Mouse (Mus musculus) Muller cell, postnatal 12 days (primary cell): ENCODE results near the gene Thada.

Source experiments
- DNase-seq: peaks from one replicate; pipeline ENCODE4 v3.0.0-alpha.2; 2015; ENCODE audit errors: inconsistent ontology term

Gene Thada

DNA sequence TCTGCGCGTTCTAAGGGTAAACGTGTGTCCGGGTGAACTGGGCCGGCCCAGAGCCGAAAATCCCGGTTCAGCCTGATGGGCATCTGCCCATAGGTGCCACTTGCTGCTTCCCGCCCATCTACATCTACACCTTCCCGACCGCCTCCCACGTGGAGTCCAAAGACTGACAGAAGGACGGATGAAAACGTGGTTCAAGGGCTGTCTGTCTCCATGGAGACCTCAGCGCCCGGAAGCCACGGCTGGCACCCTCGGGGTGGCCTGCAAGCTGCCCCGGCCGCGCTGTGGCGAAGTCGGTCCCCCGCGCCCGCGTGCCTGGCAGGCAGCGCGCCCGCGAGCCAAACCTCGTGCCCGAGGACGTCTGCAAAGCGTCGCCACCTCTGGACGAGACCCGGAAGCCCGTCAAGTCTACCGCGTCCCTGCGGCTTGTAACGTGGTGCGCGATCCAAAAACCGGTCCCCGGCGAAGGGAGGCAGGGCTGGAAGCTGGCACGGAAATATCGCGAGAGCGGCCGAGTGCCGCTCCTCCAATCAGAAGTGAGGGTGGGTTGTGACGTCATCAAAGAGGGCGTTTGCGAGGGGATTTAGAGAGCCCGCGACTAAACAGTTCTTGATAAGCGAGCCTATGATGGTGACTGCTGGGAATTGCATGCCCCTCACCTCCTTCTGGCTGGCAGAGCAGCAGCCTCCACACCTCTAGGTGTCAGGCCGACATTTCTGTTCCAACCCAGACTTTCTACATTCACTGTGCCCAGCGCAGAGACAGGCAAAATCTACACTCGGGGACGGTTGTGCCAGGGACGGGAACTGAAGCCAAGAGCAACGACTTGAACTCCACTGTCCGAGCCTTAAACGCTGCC lies at the start of gene Thada:
TSS of gene Thada (minus strand) at position 453 of the 856 bp plus-strand sequence.
- peak; percentile 97 for DNase-seq

DNA sequence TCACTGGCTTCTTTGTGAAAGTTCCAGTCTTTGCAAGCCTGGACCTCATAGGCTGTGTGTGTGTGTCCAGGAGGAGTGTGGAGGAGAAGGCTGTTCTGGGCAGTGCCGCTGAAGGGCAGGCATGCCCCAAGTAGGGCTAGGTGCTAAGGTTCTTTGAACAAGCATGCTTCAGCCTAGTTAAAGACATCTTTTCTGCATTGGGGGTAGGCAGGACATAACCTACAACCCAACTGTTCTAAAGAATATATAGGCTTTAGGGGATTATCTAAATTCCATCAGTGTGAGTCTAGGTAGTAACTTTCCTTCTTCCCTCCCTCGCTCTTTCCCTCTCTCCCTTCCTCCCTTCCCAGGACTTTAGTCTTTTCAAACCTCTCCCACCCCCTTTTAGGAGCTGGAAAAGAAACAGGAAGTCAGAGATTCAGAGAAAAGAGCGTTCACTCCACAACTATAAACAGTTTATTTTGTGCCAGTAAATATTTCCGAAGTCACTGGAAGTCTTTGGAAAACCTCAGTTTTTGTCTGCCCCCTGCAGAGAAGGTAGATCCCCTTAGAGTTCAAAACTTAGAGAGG lies 46.6 kb upstream of the Thada start:
- no peak for DNase-seq

DNA sequence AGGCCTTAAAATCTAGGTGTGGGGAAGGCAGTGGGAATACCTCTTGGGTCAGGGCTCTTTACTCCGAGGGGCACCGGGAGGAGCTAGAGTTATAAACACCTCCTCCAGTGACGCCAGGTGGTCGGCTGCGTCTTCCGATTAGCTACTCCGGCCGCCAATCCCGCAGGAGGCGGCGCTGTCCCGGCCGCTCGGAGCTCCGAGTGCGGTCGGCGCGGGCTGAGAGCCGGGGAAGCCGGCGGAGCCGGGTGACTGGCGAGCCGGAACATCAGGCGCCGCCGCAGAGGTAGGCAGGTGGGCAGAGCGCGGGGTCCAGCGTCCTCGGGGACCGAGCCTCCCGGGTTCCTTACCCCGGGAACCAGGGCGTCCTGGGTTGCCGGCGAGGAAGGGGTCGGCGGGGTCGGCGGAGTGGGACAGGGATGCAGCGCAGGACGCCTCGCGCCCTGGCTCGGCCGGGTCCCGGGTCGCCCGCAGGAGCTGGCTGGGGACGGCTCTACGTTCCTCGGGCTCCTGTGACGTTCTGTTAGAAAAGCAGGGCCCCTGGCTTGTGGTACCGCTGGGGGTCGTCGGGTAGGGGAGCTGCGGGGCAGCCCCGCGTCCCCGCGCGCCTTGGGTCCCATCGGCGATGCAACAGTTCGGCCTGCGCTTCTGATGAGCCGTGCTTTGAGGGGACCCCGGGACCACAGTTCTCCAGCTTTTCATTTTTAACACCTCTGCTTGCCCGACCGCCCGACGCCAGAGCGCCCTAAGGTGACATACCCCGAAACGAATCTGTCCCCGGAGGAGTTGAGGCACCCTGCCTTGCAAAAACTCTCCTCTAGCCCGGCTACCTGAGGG lies 45.9 kb upstream of the Thada start, which contains the start of gene Plekhh2:
TSS of gene Plekhh2 (plus strand) at position 214 of the 834 bp plus-strand sequence.
- DNase-seq = peak; percentile 92

DNA sequence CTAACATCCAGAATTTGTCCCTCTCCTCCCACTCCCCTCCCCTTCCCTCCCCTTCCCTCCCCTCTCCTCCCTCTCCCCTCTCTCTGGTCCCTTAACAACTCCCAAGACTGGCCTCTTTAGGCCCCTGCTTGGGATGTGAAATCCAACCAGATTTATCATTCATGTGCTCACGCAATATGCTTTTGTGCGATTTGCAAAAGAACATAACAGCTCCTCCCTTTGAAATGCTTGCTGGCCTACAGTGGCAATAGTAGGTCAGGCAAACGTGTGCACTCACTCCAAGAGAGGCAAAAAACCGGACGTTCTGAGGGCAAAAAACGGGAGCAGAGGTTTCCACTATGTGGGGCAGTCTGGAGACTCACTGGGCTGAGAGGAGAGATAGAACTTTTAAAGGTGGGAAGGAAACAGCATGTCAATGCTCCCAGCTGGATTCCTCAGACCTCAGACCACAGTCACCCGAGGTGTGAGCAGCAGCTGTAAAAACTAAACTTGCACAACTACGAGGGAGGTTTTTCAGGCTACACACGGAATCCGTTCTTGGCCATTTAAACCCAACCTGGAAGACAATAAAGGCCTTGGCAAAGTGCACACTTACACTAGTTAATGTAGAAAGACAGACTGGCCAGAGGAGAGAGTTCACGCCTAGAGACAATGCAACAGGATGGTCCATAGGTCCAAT lies 45.1 kb upstream of the Thada start:
- DNase-seq = peak; percentile 76

DNA sequence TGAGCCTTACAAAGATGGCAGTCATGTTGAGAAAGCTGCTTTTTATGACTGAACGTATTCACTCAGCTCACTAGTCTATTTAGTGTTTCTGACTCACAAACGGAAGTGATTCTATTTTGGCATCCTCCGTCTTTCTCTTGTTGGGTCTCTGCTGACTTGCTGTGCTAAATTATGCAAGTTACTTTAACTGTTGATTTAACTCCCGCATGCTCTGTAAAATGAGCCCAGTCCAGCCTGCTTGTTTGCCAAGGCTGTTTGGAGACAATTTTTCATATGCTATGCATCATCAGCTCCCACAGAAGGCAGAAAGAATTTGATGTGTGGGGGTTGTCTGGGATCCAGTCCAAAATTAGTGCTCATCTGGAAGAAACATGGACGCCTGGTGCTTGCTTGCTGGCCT lies 44.4 kb upstream of the Thada start:
- DNase-seq = peak; percentile 92

DNA sequence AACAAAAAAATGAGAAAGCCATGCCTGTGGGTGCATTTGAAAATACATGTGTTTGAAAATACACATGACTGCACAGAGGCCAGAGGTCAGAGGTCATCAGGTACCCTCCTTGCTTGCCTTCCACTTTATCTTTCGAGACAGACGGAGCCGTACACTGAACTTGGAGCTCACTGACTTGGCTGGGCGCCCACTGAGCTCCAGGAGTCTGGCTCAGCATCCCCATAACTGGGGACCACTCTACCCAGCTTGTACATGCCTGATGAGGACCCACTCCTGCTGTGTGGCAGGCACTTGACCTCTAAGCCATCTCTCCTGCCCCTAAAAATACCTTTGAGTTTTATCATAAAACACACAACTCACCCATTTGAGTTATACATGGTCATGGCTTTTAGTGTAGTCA lies 43.2 kb upstream of the Thada start:
- DNase-seq = no peak

DNA sequence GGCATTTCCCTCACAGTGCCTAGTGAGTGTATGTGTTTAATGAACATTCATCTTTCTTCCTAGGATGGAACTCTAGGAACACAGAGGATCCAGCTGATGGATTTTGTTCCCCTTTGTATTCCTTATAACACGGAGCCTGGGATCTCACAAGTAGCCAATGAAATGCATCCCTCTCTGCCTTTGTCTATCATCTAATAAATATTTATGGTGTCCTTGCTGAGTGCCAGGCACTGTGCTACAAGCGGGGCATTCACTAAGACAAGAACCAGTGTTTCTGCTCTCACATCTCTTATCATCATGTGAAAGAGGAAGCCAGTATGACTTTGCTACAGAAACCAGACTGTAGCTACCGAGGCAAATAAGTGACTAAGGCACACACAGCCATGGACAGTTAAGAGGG lies 42.7 kb upstream of the Thada start:
- DNase-seq = no peak

DNA sequence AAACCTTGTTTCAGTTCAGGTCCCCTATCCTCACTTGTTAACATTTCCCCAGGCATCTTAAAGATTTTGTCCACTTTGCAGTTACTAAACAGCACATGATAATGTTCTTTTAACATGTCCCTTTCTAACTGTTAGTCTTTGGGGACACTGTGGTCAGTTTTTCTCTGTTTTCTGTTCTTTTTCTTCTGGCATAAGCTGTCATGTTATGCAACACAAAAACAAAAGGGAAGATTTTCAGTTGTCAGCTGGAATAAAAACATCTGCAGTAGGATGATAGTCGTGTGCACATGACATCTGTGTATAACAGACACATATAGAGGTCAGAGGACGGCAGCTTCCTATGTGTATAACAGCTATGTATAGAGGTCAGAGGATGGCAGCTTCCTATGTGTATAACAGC lies 39.9 kb upstream of the Thada start:
- no peak for DNase-seq

DNA sequence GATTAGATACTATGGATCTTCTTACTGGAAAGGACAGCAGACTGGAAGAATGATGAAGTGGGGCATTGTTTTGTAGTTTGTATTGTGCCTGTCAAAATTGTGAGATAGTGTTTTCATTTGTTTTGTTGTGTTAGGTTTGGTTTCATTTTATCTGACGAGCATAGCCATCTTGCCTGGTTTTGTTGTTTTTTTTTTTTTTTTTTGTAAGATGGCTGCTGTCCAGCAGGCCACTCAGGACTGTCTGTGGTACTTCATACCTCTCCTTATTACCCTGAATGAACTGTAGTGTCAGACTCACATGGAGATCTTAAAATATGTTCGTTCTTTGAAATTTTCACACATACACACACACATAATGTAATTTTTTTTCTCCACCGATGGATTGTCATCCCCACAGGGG lies 36.3 kb upstream of the Thada start:
- no peak for DNase-seq

DNA sequence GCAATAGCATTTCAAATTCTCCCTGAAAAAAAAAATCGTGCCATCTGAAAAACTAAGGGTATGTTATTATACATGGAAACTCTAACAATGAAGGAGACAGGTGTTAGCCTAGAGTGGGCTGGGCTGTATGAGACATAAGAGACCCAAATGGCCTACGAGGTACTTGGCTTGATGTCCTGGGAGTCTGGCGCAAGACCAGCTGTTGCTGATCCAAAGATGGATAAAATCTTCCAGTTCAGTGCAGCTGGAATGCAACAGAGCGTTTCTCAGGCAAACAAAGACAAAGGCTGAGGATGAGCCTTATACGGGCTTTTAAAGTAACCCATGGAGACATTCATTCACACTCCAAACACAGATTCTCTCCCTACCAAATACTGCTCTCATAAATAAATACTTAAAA lies 32.6 kb upstream of the Thada start:
- peak; percentile 94 for DNase-seq

DNA sequence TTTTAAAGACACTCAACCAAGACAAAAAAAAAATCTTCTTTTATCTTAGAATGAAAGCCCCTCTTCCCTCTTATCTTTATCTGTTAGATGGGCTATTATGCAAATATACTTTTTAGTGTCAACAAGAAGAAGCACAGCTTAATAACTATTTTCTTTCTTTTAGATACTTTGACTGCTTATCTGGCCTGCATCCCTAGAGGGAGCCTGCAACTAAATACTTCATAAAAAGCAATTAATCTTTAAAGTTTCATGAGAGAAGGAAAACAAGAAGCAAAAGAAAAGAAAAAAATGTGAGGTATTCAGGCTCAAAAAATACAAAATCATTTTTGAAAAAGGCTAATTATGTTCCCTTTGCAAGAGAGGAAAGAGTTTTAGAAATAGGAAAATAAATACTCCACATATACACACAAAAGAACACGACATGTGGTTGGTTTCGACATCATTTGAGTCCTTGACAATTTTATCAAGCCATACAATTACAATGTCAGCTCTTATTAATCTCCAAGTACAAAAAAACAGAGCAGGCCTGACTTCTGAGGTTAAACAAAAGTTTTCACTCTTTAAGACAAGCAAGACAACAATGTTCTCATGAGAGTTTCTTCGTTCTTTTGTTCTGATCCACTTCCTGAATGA lies 32.1 kb upstream of the Thada start:
- no peak for DNase-seq

DNA sequence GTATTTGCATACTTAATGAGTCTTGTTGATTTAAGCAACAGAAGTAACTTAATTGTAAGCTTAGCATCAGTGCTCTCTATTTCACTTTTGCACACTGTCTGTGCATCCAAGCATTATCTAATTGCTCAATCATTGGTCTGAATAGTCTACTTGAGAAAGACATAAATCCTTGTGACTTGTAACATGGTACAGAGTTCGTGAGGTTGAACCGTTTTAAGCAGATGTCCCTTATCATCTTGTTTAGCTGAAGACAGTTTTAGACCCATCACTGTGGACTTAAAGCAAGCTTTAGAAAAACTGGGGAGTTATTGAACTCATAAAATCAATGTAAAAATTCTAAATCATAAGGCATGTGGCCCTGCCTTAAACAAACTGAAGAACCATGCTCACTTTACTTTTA lies 31.6 kb upstream of the Thada start:
- DNase-seq = no peak

DNA sequence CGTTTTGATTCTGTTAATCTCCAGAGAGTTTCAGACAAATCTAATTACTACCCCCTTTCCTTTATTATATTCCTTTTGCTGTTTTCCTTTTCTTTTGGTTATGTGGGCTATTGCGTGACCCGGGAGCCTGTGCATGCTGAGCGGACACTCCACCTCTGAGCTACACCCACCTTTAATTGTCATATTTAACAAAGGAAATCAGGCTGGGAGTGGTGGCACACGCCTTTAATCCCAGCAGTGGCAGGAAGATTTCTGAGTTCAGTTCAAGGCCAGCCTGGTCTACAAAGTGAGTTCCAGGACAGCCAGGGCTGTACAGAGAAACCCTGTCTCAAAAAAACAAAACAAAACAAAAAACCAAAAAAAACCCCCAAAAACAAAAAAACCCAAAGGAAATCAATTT lies 31.0 kb upstream of the Thada start:
- no peak for DNase-seq

DNA sequence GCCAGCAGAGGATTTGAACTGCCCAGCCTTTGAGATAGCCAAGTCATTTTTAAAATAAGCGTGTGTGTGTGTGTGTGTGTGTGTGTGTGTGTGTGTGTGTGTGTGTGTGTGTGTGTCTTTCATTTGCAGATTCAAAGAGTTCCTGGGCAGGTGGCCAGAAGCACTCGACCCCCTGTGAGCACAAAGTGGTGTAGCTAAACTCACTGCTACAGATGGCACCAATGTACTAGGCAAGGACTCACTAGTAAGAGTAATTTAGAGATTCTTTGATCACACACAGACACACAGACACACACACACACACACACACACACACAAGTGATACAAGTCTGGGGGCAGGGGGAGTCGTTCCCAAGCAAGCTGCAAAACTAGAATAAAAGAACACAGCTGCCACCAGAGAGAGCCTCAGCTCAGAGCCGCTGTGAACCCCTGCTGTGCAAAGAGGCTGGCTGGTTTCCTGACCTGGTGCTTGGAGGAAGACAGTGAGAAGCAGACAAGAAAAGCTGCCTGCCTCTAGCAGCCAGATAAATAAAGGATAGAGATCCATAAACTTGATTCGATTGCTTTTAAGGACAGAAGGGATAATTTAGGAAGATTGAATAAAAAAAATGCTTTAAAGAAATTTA lies 26.4 kb upstream of the Thada start:
- DNase-seq = peak; percentile 25

DNA sequence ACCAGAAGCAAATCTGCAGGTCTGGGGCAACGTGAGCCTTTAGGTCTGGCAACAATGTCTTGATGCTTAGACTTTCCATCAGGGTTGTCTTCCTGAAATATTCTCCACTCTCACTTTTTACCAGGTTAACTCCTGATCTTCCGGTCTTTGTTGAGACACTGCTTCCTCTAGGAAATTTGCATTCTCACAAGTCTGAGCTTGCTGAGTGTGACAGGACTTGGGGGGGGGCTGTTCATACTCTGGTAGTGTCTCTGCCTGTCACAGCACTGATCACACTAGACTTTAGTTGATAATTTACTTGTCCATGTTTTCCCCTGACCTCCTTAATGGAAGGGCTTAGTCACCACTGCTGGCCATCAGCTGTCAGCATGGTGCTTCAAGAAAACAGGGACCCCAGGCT lies 21.4 kb upstream of the Thada start:
- DNase-seq = no peak

DNA sequence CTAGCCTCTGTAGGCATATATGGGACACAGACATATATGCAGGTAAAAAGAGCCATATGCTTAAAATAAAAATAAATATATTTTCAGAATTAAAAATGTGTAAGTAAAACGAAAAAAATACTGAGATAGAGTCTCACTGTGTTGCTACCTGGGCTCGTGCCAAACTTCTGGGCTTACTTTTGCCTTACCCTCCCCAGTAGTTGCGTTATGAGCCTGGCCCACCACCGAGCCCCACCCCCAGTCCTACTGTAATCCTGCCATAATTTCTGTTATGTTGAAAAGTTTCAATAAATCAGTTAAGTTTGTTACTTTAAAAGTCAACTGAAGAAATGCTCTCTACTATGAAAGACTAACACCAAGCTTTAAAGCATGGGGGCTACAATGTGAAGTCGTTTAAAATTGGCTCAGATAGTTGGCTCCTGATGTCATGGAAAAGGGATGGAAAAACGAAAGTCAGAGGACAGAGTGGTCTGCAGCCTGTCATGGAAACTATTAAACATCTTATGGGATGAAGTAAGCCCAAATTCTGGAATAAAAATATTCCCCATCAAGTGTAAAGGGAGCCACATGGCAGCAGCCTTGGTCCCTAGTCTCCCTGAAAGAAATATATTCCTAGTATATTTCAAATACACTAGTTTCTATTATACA lies 17.8 kb upstream of the Thada start:
- no peak for DNase-seq

DNA sequence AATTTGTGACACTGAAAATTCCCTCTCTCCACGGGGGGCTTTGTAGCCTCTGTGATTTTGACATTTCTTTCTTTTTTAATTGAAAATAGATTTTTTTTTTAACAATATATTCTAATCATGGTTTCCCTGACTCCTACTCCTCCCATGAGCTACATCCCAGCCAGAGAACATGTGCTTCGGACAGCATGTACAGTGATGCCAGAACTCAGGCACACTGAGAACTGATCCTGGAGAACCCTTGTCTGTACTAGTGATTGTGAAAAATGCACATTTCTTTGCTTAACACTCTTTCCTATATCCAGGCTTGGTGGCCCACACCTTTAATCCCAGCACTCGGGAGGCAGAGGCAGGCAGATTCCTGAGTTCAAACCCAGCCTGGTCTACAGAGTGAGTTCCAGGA lies 16.8 kb upstream of the Thada start:
- no peak for DNase-seq

DNA sequence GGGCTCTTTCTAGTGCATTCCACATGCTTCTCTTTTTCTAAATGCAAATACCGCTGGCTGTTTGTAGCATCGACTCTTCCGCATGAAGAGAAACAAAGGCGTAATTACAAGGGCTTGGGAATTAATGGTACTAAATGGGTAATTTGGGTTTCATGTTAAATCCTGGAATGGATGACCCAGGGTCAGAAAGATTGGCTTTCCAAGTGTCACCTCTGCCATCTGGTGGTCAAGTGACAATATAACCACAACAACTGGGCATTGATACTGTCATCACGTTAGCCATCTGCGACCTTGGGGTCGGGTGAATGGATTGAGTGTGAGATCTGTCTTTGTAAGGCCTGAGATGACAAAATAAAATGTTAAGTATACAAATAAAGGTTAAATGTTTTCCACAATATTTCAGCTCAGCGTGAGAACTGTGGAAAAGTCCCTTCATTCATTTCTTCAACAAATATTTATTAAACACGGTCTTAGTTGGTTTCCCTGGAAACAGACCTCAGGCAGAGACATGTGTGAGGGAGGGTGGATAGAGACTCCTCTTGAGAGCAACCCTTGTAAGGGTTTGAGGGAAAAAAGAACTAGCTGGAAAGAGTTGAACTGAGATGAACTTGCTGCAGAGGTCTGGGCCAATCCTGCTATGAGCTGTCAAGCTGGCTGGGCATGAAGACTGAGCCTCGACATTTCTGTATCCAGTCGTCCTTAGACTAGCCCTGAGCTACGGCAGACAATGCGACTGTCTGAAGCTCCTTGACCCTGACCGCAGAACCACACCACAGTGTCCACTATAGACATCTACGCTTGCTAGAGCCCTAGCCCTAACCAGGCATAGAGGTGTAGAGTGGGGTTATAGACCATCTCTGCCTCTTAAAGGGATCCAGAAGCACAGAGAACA lies 14.7 kb upstream of the Thada start:
- no peak for DNase-seq

DNA sequence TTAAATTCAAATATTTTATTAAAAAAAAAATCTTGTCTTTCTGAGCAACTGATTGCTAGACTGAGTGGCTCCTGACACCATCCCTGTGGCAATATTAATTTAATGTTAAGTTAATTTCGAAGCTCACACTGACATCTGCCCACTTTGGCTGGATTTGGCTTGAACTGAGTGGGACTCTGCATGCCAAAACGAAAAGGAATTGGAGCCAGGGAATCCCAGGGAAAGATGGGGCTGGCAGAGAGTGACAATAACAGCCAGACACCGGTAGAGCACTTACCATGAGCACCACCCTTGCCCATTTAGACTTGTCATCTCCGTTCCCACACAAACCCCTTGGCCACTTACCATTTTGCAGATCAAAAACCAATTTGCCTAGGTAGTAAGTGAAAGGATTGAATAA lies 12.3 kb upstream of the Thada start:
- DNase-seq = no peak
